Mouse (Mus musculus) limb, embryonic 10.5 days (tissue): ENCODE measurements around the gene Ryk. TPM values are rescaled to one million over a fixed set of nuclear protein-coding genes. Genes with fewer than 3 reads are reported as not detected.
A peak's percentile ranks its signal among the peaks of the same experiment; 100 is the strongest.

Experiments
- DNase-seq: peaks from one replicate; pipeline ENCODE4 v3.0.0-alpha.2; 2017; ENCODE audit warnings: low spot score
- H3K27ac ChIP-seq: fragments of 300-500 bp; sonication (generic); 2 replicates; pipeline ENCODE4 v1.5.1; 2016; ENCODE audit warnings: mild to moderate bottlenecking
- H3K27me3 ChIP-seq: fragments of 300-500 bp; sonication (generic); 2 replicates; pipeline ENCODE4 v1.6.1; 2016; ENCODE audit warnings: low read depth, mild to moderate bottlenecking; ENCODE audit not compliant: poor library complexity, severe bottlenecking
- H3K36me3 ChIP-seq: fragments of 300-500 bp; sonication (generic); 2 replicates; pipeline ENCODE4 v1.6.1; 2016; ENCODE audit warnings: mild to moderate bottlenecking, moderate library complexity
- H3K4me1 ChIP-seq: fragments of 300-500 bp; sonication (generic); 2 replicates; pipeline ENCODE4 v1.6.1; 2016
- H3K4me3 ChIP-seq: fragments of 300-500 bp; sonication (generic); 2 replicates; pipeline ENCODE4 v1.5.1; 2016; ENCODE audit warnings: mild to moderate bottlenecking, moderate library complexity
- H3K9me3 ChIP-seq: fragments of 300-500 bp; sonication (generic); replicated peaks from 2 replicates; pipeline ENCODE4 v1.6.1; 2016; ENCODE audit warnings: mild to moderate bottlenecking
- WGBS: fragments of 180-500 bp; shearing (Covaris S2); methylation state at CpG from one replicate; pipeline ENCODE4 v1.1.7; 2016; 5-methylcytosine and 5-hydroxymethylcytosine counted together
- polyA plus RNA-seq: library from polyadenylated mRNA; unstranded; fragments of >200 nt; fragmentation: Nextera tagmentation; extraction: Ambion mirVana; gene quantifications from 2 replicates; pipeline ENCODE4 v1.2.1, GENCODE M21; 2016

The Ryk gene
- polyA plus RNA-seq, 1 experiment from 2014 or later = 18.6 TPM

GRCm38 (mm10) chr9:102917532-102918129, 82.9 kb downstream of the Ryk start:
- H3K27me3 ChIP-seq = no peaks in the 10 kb centered on the region
- WGBS = 86% methylated on average over 8 of the region's 8 CpGs
- no peaks in the 10 kb centered on the region for H3K9me3 ChIP-seq
- H3K27ac ChIP-seq = no peak overlapping the region
- no peaks in the 10 kb centered on the region for H3K4me1 ChIP-seq
- H3K36me3 ChIP-seq = peaks cover 16% of the 10 kb centered on the region
- no peak overlapping the region for H3K4me3 ChIP-seq
- no peak for DNase-seq

DNA sequence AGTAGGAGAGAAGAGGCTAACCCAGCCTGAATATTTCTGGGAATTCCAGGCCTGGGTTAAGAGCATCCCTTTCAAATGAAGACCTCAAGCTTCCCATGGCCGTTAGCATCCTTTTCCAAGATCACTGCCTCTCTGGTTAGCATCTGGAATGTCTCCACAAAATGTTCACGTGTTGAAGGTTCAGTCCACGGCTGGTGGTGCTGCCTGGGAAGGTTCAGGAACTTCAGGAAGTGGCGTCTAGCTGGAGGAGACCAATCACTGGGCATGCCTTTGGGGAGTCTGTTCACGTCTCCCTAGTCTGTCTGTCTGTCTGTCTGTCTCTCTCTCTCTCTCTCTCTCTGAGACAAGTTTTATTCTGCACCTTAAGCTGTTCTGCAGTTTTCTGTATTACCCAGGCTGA, 84.8 kb downstream of the Ryk start:
- no peaks in the 10 kb centered on the region for H3K4me1 ChIP-seq
- 80% methylated on average over 5 of the region's 5 CpGs for WGBS
- H3K36me3 ChIP-seq = peaks cover 14% of the 10 kb centered on the region
- H3K27ac ChIP-seq = no peak overlapping the region
- no peak overlapping the region for H3K4me3 ChIP-seq
- H3K9me3 ChIP-seq = no peaks in the 10 kb centered on the region
- no peaks in the 10 kb centered on the region for H3K27me3 ChIP-seq
- DNase-seq = no peak

- H3K27me3 ChIP-seq = no peaks in the 10 kb centered on the region
- DNase-seq = no peak
- H3K9me3 ChIP-seq = no peaks in the 10 kb centered on the region
- 93% methylated on average over 13 of the region's 13 CpGs for WGBS
- H3K36me3 ChIP-seq = peaks cover 1% of the 10 kb centered on the region
- no peak overlapping the region for H3K27ac ChIP-seq
- H3K4me3 ChIP-seq = no peak overlapping the region
- no peaks in the 10 kb centered on the region for H3K4me1 ChIP-seq
Measured at GRCm38 (mm10) chr9:102921791-102922190, 87.1 kb downstream of the Ryk start.

DNA sequence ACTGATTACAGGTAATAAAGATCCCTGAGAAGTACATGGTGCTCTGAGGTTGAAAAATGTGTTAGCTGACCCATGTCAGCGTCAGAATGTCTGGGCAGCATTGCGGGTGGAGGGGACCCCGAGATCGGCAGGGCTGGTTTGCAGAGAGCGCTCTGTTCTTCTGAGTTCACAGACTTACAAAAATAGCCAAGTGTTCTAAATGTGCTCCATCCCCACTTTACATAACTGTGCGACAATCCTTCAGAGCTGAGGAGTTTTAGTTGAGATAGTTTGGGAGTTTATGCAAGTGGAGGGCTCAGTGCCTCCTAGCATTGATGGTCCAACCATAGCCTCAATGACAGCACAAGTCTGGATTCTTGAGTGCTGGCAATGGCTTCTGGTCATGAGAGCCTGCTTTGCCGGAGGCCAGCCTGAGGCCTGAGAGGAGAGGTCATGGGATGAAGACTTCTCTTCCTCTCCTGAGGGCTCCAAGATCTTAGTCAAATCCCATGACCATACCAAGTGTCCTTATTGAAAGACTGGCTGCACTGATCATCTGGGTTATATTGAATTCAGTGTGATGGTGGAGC, 88.2 kb downstream of the Ryk start:
- no peak overlapping the region for H3K27ac ChIP-seq
- H3K27me3 ChIP-seq = no peaks in the 10 kb centered on the region
- WGBS = 93% methylated on average over 7 of the region's 7 CpGs
- no peak overlapping the region for H3K4me3 ChIP-seq
- DNase-seq = no peak
- H3K36me3 ChIP-seq = no peaks in the 10 kb centered on the region
- no peaks in the 10 kb centered on the region for H3K4me1 ChIP-seq
- H3K9me3 ChIP-seq = no peaks in the 10 kb centered on the region

GRCm38 (mm10) chr9:102923836-102924235, 89.1 kb downstream of the Ryk start:
- no peak for DNase-seq

DNA sequence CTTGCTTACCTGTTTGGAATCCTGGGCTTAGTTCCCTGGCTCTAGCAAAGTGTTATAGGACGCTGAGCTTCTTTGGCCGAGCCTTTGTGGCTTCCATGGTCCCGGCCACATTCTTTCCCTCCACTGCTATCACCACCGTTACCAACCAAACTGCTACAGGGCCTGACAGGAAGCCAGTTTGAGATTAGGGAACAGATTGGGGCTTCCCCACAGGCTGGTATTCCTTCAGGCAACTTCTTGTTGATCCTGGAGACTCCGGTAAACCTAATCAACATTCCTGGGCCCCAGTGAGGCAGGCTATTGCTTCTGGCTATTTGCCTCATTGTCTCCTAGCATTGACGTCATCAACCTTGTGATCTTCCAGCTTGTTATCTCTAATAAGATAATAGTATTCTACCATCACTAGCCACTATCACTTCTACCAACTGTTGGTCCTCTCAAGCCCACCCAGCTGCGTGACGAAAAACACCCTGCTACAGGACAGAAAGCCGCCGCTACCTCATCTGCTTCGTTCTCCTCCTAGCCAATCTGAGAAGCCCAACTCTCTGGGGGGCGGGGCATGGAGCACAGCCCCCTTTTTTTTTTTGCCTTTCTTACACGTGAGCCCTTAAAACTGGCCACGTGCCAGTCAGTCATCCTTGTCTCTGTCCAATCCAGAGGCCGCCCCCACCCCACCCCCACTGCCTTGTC, 90.1 kb downstream of the Ryk start:
- 68% methylated on average over 15 of the region's 15 CpGs for WGBS

More at GRCm38 (mm10) chr9:102923836-102924235, 89.1 kb downstream of the Ryk start:
- WGBS = 88% methylated on average over 11 of the region's 11 CpGs
- no peaks in the 10 kb centered on the region for H3K9me3 ChIP-seq
- no peak overlapping the region for H3K4me3 ChIP-seq
- 0 out of 2 replicates have a peak overlapping the region, but pooled peaks have one; percentile 26 for H3K27ac ChIP-seq
- no peaks in the 10 kb centered on the region for H3K36me3 ChIP-seq
- no peaks in the 10 kb centered on the region for H3K4me1 ChIP-seq
- H3K27me3 ChIP-seq = no peaks in the 10 kb centered on the region

GRCm38 (mm10) chr9:102926137-102926536, 91.4 kb downstream of the Ryk start:
- Histone ChIP-seq H3K4me3 (no peak overlapping the region), H3K27me3 (no peaks in the 10 kb centered on the region), H3K27ac (no peak overlapping the region), H3K4me1 (no peaks in the 10 kb centered on the region), H3K9me3 (no peaks in the 10 kb centered on the region), H3K36me3 (no peaks in the 10 kb centered on the region)
- no peak for DNase-seq
- WGBS = 83% methylated on average over 3 of the region's 3 CpGs

More for the DNA sequence above, 90.1 kb downstream of the Ryk start:
- no peaks in the 10 kb centered on the region for H3K9me3 ChIP-seq
- H3K36me3 ChIP-seq = no peaks in the 10 kb centered on the region
- no peak overlapping the region for H3K4me3 ChIP-seq
- H3K27me3 ChIP-seq = no peaks in the 10 kb centered on the region
- H3K27ac ChIP-seq = no peak overlapping the region
- no peak for DNase-seq
- no peaks in the 10 kb centered on the region for H3K4me1 ChIP-seq

DNA sequence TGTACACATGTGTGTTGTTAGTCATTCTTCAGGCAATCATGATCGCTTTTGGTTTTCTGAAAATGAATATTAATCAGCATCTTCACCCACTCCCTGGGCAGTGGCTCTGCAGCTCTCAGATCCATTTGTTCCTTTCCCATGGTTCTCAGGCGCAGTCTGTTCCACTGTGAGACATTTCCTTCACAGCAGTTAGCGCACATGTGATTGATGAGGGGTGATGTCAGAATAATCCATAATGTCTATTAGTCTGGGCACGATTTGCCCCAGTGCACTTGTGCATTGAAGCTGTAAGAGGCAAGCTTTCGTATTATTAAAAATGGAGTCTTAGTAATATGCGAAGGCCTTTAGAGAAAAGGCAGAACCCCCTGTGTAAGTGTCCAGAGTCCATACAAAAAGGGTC, 95.1 kb downstream of the Ryk start:
- H3K4me3 ChIP-seq = no peak overlapping the region
- WGBS = 88% methylated on average over 6 of the region's 6 CpGs
- DNase-seq = peak; percentile 23

DNA sequence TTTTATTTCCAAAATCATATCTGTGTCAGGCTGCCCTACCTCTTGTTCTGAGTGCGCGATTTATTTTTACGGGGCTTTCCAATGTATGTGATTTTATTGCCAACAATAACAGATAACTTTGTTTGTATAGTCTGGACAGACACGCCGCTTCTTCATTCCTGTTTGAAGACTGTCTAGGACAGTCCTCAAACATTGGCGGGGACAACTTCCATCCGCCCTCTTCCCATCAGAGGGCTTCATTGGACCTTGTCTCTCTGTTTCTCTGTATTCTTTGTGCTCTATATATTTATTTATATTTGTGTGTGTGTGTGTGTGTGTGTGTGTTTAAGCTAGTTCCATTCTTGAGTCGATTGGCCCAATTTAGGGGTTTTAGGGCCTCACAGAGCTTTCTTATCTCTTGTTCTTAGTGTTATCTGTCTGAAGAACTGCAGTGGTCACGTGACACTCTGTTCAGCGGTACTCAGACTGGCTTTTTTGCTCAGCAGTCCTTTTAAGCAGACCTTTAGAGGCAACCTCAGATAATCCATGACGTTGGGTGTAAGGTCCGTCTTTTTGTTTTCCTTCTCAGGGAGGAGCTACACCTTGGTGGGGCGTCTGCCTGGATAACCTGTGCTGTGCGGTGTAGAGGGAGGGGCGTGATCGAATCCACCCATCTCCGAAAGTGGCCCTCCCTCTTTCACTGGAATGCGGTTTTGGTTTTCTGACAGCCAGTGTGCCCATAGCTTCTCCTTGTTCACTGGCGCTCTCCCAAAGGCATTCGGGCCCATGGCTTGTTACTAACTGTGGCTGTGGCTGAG, 99.4 kb downstream of the Ryk start:
- Histone ChIP-seq H3K27ac (no peak overlapping the region), H3K4me3 (peak overlapping the region; percentile 33), H3K36me3 (no peaks in the 10 kb centered on the region), H3K4me1 (0 out of 2 replicates have a peak, but pooled peaks cover 3% of the 10 kb centered on the region), H3K9me3 (no peaks in the 10 kb centered on the region), H3K27me3 (no peaks in the 10 kb centered on the region)
- 47% methylated on average over 20 of the region's 20 CpGs for WGBS
- no peak for DNase-seq

More for the DNA sequence above, 95.1 kb downstream of the Ryk start:
- no peaks in the 10 kb centered on the region for H3K36me3 ChIP-seq
- no peaks in the 10 kb centered on the region for H3K9me3 ChIP-seq
- no peaks in the 10 kb centered on the region for H3K27me3 ChIP-seq
- H3K27ac ChIP-seq = no peak overlapping the region
- 0 out of 2 replicates have a peak, but pooled peaks cover 3% of the 10 kb centered on the region for H3K4me1 ChIP-seq

DNA sequence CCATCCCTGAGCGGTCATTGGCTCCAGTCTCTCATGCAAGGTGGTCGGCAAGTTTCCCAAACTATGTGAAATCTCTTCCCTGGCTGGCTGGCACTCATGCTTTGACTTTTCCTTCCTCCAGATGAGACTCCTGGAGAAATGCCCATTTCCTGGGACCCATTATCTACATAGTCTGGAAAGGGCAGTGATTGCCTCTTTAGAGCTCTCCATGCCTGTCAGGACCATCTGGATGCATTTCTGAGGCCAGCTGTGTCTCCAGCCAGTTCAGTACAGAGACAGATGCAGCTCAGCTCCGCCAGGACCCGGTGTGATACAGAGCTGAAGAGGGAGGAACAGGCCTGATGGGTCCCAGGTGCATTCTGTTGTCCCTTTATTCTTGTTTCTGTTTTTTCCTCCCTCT, 107.5 kb downstream of the Ryk start:
- H3K27ac ChIP-seq = no peak overlapping the region

GRCm38 (mm10) chr9:102944891-102945290, 110.2 kb downstream of the Ryk start:
- WGBS = 91% methylated on average over 9 of the region's 9 CpGs
- no peak for DNase-seq
- no peaks in the 10 kb centered on the region for H3K36me3 ChIP-seq
- H3K4me1 ChIP-seq = no peaks in the 10 kb centered on the region
- H3K9me3 ChIP-seq = no peaks in the 10 kb centered on the region
- H3K4me3 ChIP-seq = no peak overlapping the region
- no peaks in the 10 kb centered on the region for H3K27me3 ChIP-seq
- no peak overlapping the region for H3K27ac ChIP-seq

More for the DNA sequence above, 107.5 kb downstream of the Ryk start:
- Histone ChIP-seq H3K4me1 (no peaks in the 10 kb centered on the region), H3K9me3 (no peaks in the 10 kb centered on the region), H3K4me3 (no peak overlapping the region), H3K27me3 (no peaks in the 10 kb centered on the region), H3K36me3 (no peaks in the 10 kb centered on the region)
- DNase-seq = no peak
- WGBS = 80% methylated on average over 4 of the region's 4 CpGs

DNA sequence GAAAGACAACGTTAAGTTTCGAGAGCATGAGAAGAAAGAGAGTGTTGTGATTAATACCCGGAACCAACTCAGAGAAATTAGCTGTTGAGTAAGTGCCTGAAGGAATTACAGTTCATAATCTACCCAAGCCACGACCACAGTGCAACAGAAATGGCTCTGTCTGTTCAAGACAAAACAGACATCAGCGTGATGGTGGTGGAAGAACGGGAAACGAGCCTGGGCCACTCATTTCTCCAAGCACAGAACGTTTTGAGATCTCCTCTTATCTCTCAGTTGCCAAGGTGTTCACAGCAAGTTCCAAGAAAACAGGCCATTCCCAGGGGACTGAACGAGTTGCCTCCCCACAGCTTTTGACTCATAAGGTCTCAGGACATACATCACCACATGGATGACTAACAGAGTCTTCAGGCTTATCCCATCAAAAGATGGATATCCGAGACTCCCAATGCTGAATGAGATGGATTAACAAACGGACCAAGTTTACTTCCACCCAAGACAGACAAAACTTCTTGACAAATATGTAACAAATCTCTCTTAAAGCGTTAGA, 111.8 kb downstream of the Ryk start:
- DNase-seq = no peak
- Histone ChIP-seq H3K27ac (no peak overlapping the region), H3K27me3 (no peaks in the 10 kb centered on the region), H3K9me3 (no peaks in the 10 kb centered on the region), H3K4me3 (no peak overlapping the region), H3K36me3 (no peaks in the 10 kb centered on the region), H3K4me1 (no peaks in the 10 kb centered on the region)
- 86% methylated on average over 12 of the region's 12 CpGs for WGBS
